Mouse (Mus musculus) liver, adult 2 months (tissue): ENCODE data around the gene Bst2.

Experiments
- CTCF ChIP-seq: fragments of 200-500 bp; IDR thresholded peaks from 2 replicates; pipeline ENCODE4 v1.5.1; 2011; ENCODE audit warnings: low read depth, low read length, control low read depth
- POLR2A ChIP-seq: fragments of 200-500 bp; IDR thresholded peaks from 2 replicates; pipeline ENCODE4 v1.6.1; 2011; ENCODE audit warnings: low read length, control low read depth; ENCODE audit not compliant: insufficient read depth; ENCODE audit errors: extremely low read depth

DNA sequence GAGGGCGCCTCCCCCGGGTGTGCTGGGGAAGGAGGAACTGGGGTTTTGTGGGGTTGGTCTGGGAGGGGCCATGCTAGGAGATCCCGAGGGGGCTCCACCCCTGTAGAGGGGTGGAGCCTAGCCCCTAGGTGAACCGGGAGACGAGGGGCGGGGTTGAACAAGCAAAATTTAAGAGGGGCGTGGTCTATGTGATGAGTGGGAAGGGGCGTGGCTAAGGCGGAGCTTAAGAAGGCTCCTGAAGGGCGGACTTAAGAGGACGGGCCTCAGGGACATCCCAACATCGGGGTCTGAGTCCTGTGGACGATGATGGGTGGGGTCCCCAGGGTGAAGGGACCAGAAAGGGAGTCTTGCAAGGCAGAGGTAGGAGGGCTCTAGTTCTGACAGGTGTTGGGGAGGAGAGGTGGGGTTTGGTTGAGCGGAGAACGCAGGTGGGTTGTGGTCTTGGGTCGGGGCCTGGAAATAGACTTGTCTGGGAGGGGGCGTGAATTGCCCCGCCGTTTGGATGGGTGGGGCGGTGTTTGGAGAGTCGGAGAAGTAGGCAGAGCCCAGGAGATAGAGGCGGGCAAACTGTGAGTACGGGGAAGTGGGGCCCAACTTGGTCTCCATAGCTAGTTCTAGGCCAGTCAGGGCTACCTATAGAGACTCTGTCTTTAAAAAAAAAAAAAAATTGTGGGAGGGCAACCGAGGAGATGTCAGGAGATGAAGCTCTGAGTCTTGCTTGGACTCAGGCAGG, 21.9 kb upstream of the Bst2 start:
- TF ChIP-seq POLR2A (no peak), CTCF (no peak)
